Mouse (Mus musculus): ENCODE results near the gene Fam222b. TPM values are rescaled to one million over a fixed set of nuclear protein-coding genes. Genes with fewer than 3 reads are reported as not detected.

Gene Fam222b
- polyA plus RNA-seq, 1 experiment from 2014 or later = 22.4 TPM

GRCm38 (mm10) chr11:78146707-78147543 is 52.5 kb downstream of the Fam222b start:
- Histone ChIP-seq H3K27ac (ENCODE audit: low read depth, low read length) (no peak overlapping the region), H3K36me3 (ENCODE audit: control insufficient read depth, insufficient read depth, low read length) (peaks cover 41% of the 10 kb centered on the region), H3K27me3 (ENCODE audit: control insufficient read depth, insufficient read depth, low read length) (no peaks in the 10 kb centered on the region), H3K4me2 (no peak overlapping the region), H3K9me3 (replicated peaks; ENCODE audit: control insufficient read depth, low read length) (no peaks in the 10 kb centered on the region), H3K9ac (ENCODE audit: low read depth, low read length) (no peak overlapping the region), H3K4me1 (ENCODE audit: control insufficient read depth, insufficient read depth, low read length) (no peaks in the 10 kb centered on the region), H3K4me3 (ENCODE audit: low read depth, low read length) (no peak overlapping the region)
- 91% methylated on average over 6 of the region's 6 CpGs for WGBS (ENCODE audit: insufficient replicate concordance)
- ATAC-seq (replicated peaks; ENCODE audit: insufficient number of reproducible peaks, low FRiP score, low TSS enrichment) = no peak

DNA sequence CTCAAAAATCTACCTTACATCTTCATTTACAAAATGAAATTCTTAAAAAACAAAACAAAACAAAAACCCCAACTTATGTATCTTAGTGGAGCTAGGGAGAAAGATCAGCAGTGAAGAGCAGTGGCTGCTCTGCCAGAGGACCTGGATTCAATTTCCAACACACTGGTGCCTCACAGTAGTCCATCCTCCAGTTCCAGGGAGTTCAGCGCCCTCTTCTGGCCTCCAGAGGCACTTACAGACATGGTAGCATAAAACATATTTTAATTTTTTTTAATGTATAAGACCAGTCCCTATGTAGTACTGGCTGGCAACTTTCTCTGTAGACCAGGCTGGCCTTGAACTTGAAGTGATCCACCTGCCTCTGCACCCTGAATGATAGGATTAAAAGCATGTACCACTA is 56.7 kb downstream of the Fam222b start:
- H3K9me3 ChIP-seq (replicated peaks; ENCODE audit: control insufficient read depth, low read length) = no peaks in the 10 kb centered on the region
- H3K27ac ChIP-seq (ENCODE audit: low read depth, low read length) = no peak overlapping the region
- no peaks in the 10 kb centered on the region for H3K4me1 ChIP-seq (ENCODE audit: control insufficient read depth, insufficient read depth, low read length)
- H3K4me3 ChIP-seq (ENCODE audit: low read depth, low read length) = no peak overlapping the region
- no peak for ATAC-seq (replicated peaks; ENCODE audit: insufficient number of reproducible peaks, low FRiP score, low TSS enrichment)
- WGBS (ENCODE audit: insufficient replicate concordance) = 19% methylated on average over 1 of the region's 1 CpGs
- H3K36me3 ChIP-seq (ENCODE audit: control insufficient read depth, insufficient read depth, low read length) = peaks cover 30% of the 10 kb centered on the region
- no peak overlapping the region for H3K4me2 ChIP-seq
- no peak overlapping the region for H3K9ac ChIP-seq (ENCODE audit: low read depth, low read length)
- no peaks in the 10 kb centered on the region for H3K27me3 ChIP-seq (ENCODE audit: control insufficient read depth, insufficient read depth, low read length)

DNA sequence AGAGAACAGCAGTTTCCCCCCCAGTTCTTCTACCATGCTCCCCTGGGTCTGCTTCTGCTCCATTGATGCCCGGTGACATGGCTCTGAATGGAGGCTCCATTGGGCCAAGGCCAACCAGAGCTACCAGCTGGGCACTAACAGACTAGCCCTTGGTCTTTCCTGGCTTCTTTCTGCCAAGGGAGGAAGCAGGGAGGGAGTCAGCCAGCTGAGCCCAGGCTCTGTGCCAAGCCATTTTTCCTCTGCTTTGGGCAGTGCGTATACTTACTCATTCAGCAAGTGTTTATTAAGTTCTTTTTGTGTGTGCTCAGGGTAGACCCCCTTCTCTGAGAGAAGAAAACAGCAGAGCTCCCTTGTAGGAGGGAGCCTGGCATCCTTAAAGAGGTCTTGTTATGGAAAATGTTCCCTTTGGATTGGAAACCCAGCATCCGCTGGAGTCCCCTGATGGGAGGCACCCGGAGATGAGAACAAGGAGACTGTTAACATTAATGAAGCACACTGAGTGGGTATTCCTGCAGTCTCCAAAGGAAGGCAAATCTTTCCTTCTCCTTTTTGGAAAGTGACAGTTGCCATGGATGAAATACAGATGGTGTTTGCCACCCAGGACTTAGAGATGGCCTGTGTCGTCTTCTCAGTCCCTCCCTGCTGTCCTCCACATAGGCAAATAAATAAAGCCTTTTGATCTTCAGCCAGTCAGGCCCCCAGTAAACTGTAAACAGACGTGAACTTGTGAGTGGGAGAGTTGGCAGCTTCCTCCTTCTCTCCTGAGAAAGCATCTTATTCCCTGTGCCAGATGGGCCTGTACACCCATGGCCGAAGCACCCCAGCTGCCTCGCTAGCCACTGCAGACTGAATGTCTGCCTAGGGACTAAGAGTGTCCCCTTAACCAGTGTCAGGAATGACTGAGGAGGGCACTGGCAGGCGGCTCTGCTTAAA is 58.1 kb downstream of the Fam222b start:
- ATAC-seq (replicated peaks; ENCODE audit: insufficient number of reproducible peaks, low FRiP score, low TSS enrichment) = no peak
- Histone ChIP-seq H3K36me3 (ENCODE audit: control insufficient read depth, insufficient read depth, low read length) (peaks cover 29% of the 10 kb centered on the region), H3K27me3 (ENCODE audit: control insufficient read depth, insufficient read depth, low read length) (no peaks in the 10 kb centered on the region), H3K9ac (ENCODE audit: low read depth, low read length) (no peak overlapping the region), H3K4me3 (ENCODE audit: low read depth, low read length) (no peak overlapping the region), H3K27ac (ENCODE audit: low read depth, low read length) (0 out of 2 replicates have a peak overlapping the region, but pooled peaks have one; percentile 22), H3K9me3 (replicated peaks; ENCODE audit: control insufficient read depth, low read length) (no peaks in the 10 kb centered on the region), H3K4me2 (no peak overlapping the region), H3K4me1 (ENCODE audit: control insufficient read depth, insufficient read depth, low read length) (no peaks in the 10 kb centered on the region)
- 77% methylated on average over 9 of the region's 9 CpGs for WGBS (ENCODE audit: insufficient replicate concordance)

DNA sequence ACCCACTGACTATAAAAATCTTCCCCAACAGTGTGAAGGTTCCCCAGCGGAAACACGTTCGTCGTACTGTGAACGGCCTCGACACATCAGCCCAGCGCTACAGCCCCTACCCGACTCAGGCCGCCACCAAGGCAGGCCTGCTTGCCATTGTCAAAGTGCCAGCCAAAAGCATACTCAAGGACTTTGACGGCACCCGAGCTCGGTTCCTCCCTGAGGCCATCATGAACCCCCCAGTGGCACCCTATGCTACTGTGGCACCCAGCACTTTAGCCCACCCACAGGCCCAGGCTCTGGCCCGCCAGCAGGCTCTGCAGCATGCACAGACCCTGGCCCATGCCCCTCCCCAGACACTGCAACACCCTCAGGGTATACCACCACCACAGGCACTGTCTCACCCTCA is 59.3 kb downstream of the Fam222b start:
- ATAC-seq (replicated peaks; ENCODE audit: insufficient number of reproducible peaks, low FRiP score, low TSS enrichment) = 0 out of 2 replicates have a peak, but pooled peaks have one; percentile 6
- WGBS (ENCODE audit: insufficient replicate concordance) = 90% methylated on average over 13 of the region's 13 CpGs
- Histone ChIP-seq H3K4me3 (ENCODE audit: low read depth, low read length) (no peak overlapping the region), H3K4me1 (ENCODE audit: control insufficient read depth, insufficient read depth, low read length) (no peaks in the 10 kb centered on the region), H3K9ac (ENCODE audit: low read depth, low read length) (no peak overlapping the region), H3K27ac (ENCODE audit: low read depth, low read length) (no peak overlapping the region), H3K36me3 (ENCODE audit: control insufficient read depth, insufficient read depth, low read length) (peaks cover 39% of the 10 kb centered on the region), H3K27me3 (ENCODE audit: control insufficient read depth, insufficient read depth, low read length) (no peaks in the 10 kb centered on the region), H3K4me2 (no peak overlapping the region), H3K9me3 (replicated peaks; ENCODE audit: control insufficient read depth, low read length) (no peaks in the 10 kb centered on the region)

DNA sequence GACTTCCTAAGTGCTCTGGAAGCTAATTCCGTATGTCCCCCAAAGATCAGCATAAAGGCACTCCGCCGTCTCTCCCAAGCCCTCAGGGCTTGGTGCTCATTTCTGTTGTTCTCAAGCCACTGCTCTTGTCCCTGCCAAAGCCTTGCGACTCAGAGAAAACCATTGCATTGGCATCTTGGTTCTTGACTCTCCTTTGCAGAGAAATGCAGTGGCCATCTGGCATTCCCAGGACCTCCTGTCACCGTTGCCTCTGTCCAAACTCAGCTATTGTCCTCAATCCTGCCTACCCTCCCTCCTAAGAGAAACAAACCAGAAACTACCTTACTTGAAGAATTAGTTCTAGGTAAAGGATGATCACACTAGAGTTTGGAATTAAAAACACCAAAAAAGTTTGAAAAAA is 61.2 kb downstream of the Fam222b start:
- no peak for ATAC-seq (replicated peaks; ENCODE audit: insufficient number of reproducible peaks, low FRiP score, low TSS enrichment)
- Histone ChIP-seq H3K4me1 (ENCODE audit: control insufficient read depth, insufficient read depth, low read length) (no peaks in the 10 kb centered on the region), H3K4me3 (ENCODE audit: low read depth, low read length) (no peak overlapping the region), H3K4me2 (no peak overlapping the region), H3K9me3 (replicated peaks; ENCODE audit: control insufficient read depth, low read length) (no peaks in the 10 kb centered on the region), H3K27me3 (ENCODE audit: control insufficient read depth, insufficient read depth, low read length) (no peaks in the 10 kb centered on the region), H3K36me3 (ENCODE audit: control insufficient read depth, insufficient read depth, low read length) (peaks cover 38% of the 10 kb centered on the region), H3K9ac (ENCODE audit: low read depth, low read length) (no peak overlapping the region), H3K27ac (ENCODE audit: low read depth, low read length) (no peak overlapping the region)
- WGBS (ENCODE audit: insufficient replicate concordance) = 86% methylated on average over 5 of the region's 5 CpGs

GRCm38 (mm10) chr11:78156156-78156699 is 61.8 kb downstream of the Fam222b start:
- H3K4me2 ChIP-seq = no peak overlapping the region
- ATAC-seq (replicated peaks; ENCODE audit: insufficient number of reproducible peaks, low FRiP score, low TSS enrichment) = no peak

DNA sequence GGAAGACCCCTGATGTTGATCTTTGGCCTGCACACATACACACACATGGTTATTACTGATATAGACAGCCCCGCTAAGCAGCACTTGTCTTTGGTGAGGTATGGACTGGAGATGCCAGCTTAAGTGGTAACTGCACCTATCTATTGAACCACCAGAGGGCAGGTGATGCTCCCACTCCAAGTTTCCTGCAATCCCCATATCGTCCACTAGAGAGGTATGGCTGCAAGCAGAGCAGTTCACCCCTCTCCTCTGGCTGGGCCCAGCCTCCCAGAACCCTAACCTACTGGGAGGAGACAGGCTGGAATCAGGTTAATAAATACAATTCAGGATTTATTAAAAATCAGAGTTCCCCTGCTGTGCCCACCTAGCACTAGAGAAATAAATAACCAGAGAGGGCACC is 64.6 kb downstream of the Fam222b start:
- Histone ChIP-seq H3K4me2 (no peak overlapping the region), H3K4me1 (ENCODE audit: control insufficient read depth, insufficient read depth, low read length) (peaks cover 22% of the 10 kb centered on the region), H3K9ac (ENCODE audit: low read depth, low read length) (no peak overlapping the region), H3K27ac (ENCODE audit: low read depth, low read length) (no peak overlapping the region), H3K4me3 (ENCODE audit: low read depth, low read length) (no peak overlapping the region), H3K9me3 (replicated peaks; ENCODE audit: control insufficient read depth, low read length) (no peaks in the 10 kb centered on the region), H3K27me3 (ENCODE audit: control insufficient read depth, insufficient read depth, low read length) (no peaks in the 10 kb centered on the region), H3K36me3 (ENCODE audit: control insufficient read depth, insufficient read depth, low read length) (peaks cover 40% of the 10 kb centered on the region)
- ATAC-seq (replicated peaks; ENCODE audit: insufficient number of reproducible peaks, low FRiP score, low TSS enrichment) = peak; percentile 20; the same call in 1 of the 2 replicates
- WGBS (ENCODE audit: insufficient replicate concordance) = 26% methylated on average over 2 of the region's 2 CpGs

More at GRCm38 (mm10) chr11:78156156-78156699, 61.8 kb downstream of the Fam222b start:
- Histone ChIP-seq H3K27ac (ENCODE audit: low read depth, low read length) (no peak overlapping the region), H3K4me1 (ENCODE audit: control insufficient read depth, insufficient read depth, low read length) (no peaks in the 10 kb centered on the region; the same call in 1 of the 2 replicates), H3K9ac (ENCODE audit: low read depth, low read length) (no peak overlapping the region), H3K36me3 (ENCODE audit: control insufficient read depth, insufficient read depth, low read length) (peaks cover 39% of the 10 kb centered on the region), H3K9me3 (replicated peaks; ENCODE audit: control insufficient read depth, low read length) (no peaks in the 10 kb centered on the region), H3K4me3 (ENCODE audit: low read depth, low read length) (no peak overlapping the region), H3K27me3 (ENCODE audit: control insufficient read depth, insufficient read depth, low read length) (no peaks in the 10 kb centered on the region)
- 81% methylated on average over 6 of the region's 6 CpGs for WGBS (ENCODE audit: insufficient replicate concordance)

GRCm38 (mm10) chr11:78159557-78159956 is 65.1 kb downstream of the Fam222b start:
- Histone ChIP-seq H3K27ac (ENCODE audit: low read depth, low read length) (no peak overlapping the region), H3K4me2 (no peak overlapping the region), H3K4me3 (ENCODE audit: low read depth, low read length) (no peak overlapping the region), H3K36me3 (ENCODE audit: control insufficient read depth, insufficient read depth, low read length) (peaks cover 37% of the 10 kb centered on the region), H3K27me3 (ENCODE audit: control insufficient read depth, insufficient read depth, low read length) (no peaks in the 10 kb centered on the region), H3K4me1 (ENCODE audit: control insufficient read depth, insufficient read depth, low read length) (peaks cover 24% of the 10 kb centered on the region), H3K9ac (ENCODE audit: low read depth, low read length) (no peak overlapping the region), H3K9me3 (replicated peaks; ENCODE audit: control insufficient read depth, low read length) (no peaks in the 10 kb centered on the region)
- ATAC-seq (replicated peaks; ENCODE audit: insufficient number of reproducible peaks, low FRiP score, low TSS enrichment) = no peak
- 64% methylated on average over 7 of the region's 7 CpGs for WGBS (ENCODE audit: insufficient replicate concordance)

Data from heart, embryonic 11.5 days (tissue).